Mouse (Mus musculus) activated CD4-positive, CD25-positive, alpha-beta regulatory T cell, adult 9 weeks (primary cell): ENCODE measurements around the gene Cldn22. TPM values are rescaled to one million over a fixed set of nuclear protein-coding genes. Genes with fewer than 3 reads are reported as not detected.

Experiments used
- polyA plus RNA-seq: library from polyadenylated mRNA; unstranded; fragments of 100-300 nt; shearing (Covaris generic); gene quantifications from one replicate; pipeline ENCODE4 v1.2.1, GENCODE M21; 2017

Cldn22 gene
- not detected for polyA plus RNA-seq

GRCm38 (mm10) chr8:47824182-47824581 lies at the start of gene Cldn22:
Gene Cldn22 (plus strand): TSS chr8:47824482.

DNA sequence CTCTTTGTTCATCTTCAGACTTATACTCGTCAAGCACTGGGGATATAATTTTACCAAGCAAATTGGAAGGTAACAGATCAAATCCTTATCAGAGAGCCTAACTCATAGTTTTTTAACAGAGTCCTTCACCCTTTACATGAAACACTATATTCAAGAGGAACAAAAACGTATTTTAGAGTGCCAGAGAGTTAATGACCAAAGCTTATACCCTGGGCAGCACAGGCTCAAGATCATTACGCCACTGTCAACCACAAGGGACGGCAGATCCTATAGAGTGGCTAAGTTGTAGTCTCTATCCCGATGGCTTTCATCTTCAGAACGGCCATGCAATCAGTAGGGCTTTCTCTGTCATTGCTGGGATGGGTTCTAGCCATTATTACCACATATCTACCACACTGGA lies 2.4 kb upstream of the Cldn22 start, which contains the start of gene Cldn24:
Cldn24 (plus strand) TSS at position 301 of the 400 bp plus-strand sequence.

Other genes with a start within 250 kb of the Cldn22 start
- 5.5 TPM for gene Ing2, start 148.9 kb upstream of the Cldn22 start, polyA plus RNA-seq
- 35.6 TPM for gene Cdkn2aip, start 110.5 kb upstream of the Cldn22 start, polyA plus RNA-seq
- not detected for gene Cldn24, start 2.3 kb upstream of the Cldn22 start, polyA plus RNA-seq
- gene Wwc2, start 166.4 kb downstream of the Cldn22 start, polyA plus RNA-seq = not detected